Mouse (Mus musculus) neural tube, embryonic 11.5 days (tissue): Measurements from ENCODE around the gene Mb21d2. TPM values are rescaled to one million over a fixed set of nuclear protein-coding genes. Genes with fewer than 3 reads are reported as not detected.

ENCODE experiments used
- ATAC-seq: fragments of 200-750 bp; cut with Nextera tagmentation; 2 replicates; pipeline ENCODE4 v1.8.0; 2017; ENCODE audit warnings: moderate number of reproducible peaks, mild to moderate bottlenecking, moderate TSS enrichment, moderate library complexity; ENCODE audit not compliant: insufficient read depth, low FRiP score, low TSS enrichment
- DNase-seq: peaks from one replicate; pipeline ENCODE4 v3.0.0-alpha.2; 2015; ENCODE audit warnings: low spot score
- H3K27ac ChIP-seq: fragments of 300-500 bp; sonication (generic); 2 replicates; pipeline ENCODE4 v1.5.1; 2014; ENCODE audit warnings: low read depth, mild to moderate bottlenecking, low read length
- H3K27me3 ChIP-seq: fragments of 300-500 bp; sonication (generic); 2 replicates; pipeline ENCODE4 v1.6.1; 2014; ENCODE audit warnings: mild to moderate bottlenecking, low read length, mixed read lengths; ENCODE audit not compliant: control insufficient read depth, insufficient read depth
- H3K36me3 ChIP-seq: fragments of 300-500 bp; sonication (generic); 2 replicates; pipeline ENCODE4 v1.6.1; 2014; ENCODE audit warnings: mild to moderate bottlenecking, low read length, moderate library complexity, mixed read lengths; ENCODE audit not compliant: control insufficient read depth, insufficient read depth
- H3K4me1 ChIP-seq: fragments of 300-500 bp; sonication (generic); 2 replicates; pipeline ENCODE4 v1.6.1; 2014; ENCODE audit warnings: low read length, mixed read lengths; ENCODE audit not compliant: control insufficient read depth, insufficient read depth
- H3K4me2 ChIP-seq: fragments of 300-500 bp; sonication (generic); 2 replicates; pipeline ENCODE4 v1.6.1; 2014; ENCODE audit warnings: low read depth, mild to moderate bottlenecking, moderate library complexity
- H3K4me3 ChIP-seq: fragments of 300-500 bp; sonication (generic); 2 replicates; pipeline ENCODE4 v1.5.1; 2014; ENCODE audit warnings: low read depth, low read length
- H3K9ac ChIP-seq: fragments of 300-500 bp; sonication (generic); 2 replicates; pipeline ENCODE4 v1.6.1; 2014; ENCODE audit warnings: mild to moderate bottlenecking, low read length
- H3K9me3 ChIP-seq: fragments of 300-500 bp; sonication (generic); 2 replicates; pipeline ENCODE4 v1.6.1; 2016; ENCODE audit warnings: low read length; ENCODE audit not compliant: control insufficient read depth
- WGBS: fragments of 180-500 bp; shearing (Covaris S2); extraction: QIAGEN DNeasy Blood & Tissue Kit; methylation state at CpG from one replicate; pipeline ENCODE4 v1.1.7; 2014; 5-methylcytosine and 5-hydroxymethylcytosine counted together
- polyA plus RNA-seq: library from polyadenylated mRNA; unstranded; fragments of >200 nt; fragmentation: Nextera tagmentation; extraction: Ambion mirVana; gene quantifications from 2 replicates; pipeline ENCODE4 v1.2.1, GENCODE M21; 2014

Mb21d2 gene
- polyA plus RNA-seq, 1 experiment from 2014 or later = 11.7 TPM

- ATAC-seq = no peak
- Histone ChIP-seq H3K9me3 (no peaks in the 10 kb centered on the region), H3K4me3 (no peak overlapping the region), H3K4me1 (peaks cover 22% of the 10 kb centered on the region), H3K27ac (no peak overlapping the region), H3K27me3 (no peaks in the 10 kb centered on the region), H3K9ac (no peak overlapping the region), H3K36me3 (no peaks in the 10 kb centered on the region), H3K4me2 (no peak overlapping the region)
- 80% methylated on average over 12 of the region's 12 CpGs for WGBS
- no peak for DNase-seq
Measured at GRCm38 (mm10) chr16:28879636-28880306, 49.7 kb downstream of the Mb21d2 start.

- DNase-seq = no peak
- no peak overlapping the region for H3K9ac ChIP-seq
- H3K4me3 ChIP-seq = no peak overlapping the region
- no peaks in the 10 kb centered on the region for H3K27me3 ChIP-seq
- peaks cover 30% of the 10 kb centered on the region for H3K4me1 ChIP-seq
- H3K27ac ChIP-seq = no peak overlapping the region
- no peaks in the 10 kb centered on the region for H3K9me3 ChIP-seq
- H3K36me3 ChIP-seq = no peaks in the 10 kb centered on the region
- WGBS = 63% methylated on average over 9 of the region's 9 CpGs
- ATAC-seq = no peak
- H3K4me2 ChIP-seq = no peak overlapping the region
Measured at GRCm38 (mm10) chr16:28877162-28877662, 52.3 kb downstream of the Mb21d2 start.

- no peak overlapping the region for H3K9ac ChIP-seq
- no peak for DNase-seq
- H3K4me2 ChIP-seq = no peak overlapping the region
- H3K27ac ChIP-seq = no peak overlapping the region
- peaks cover 22% of the 10 kb centered on the region for H3K4me1 ChIP-seq
- no peaks in the 10 kb centered on the region for H3K9me3 ChIP-seq
- WGBS = 55% methylated on average over 8 of the region's 8 CpGs
- ATAC-seq = peak; percentile 43; the same call in 1 of the 2 replicates
- H3K4me3 ChIP-seq = no peak overlapping the region
- no peaks in the 10 kb centered on the region for H3K27me3 ChIP-seq
- H3K36me3 ChIP-seq = no peaks in the 10 kb centered on the region
Measured at GRCm38 (mm10) chr16:28873404-28873895, 56.0 kb downstream of the Mb21d2 start.

- Histone ChIP-seq H3K4me3 (no peak overlapping the region), H3K9me3 (no peaks in the 10 kb centered on the region), H3K27ac (no peak overlapping the region), H3K9ac (no peak overlapping the region), H3K4me2 (no peak overlapping the region), H3K4me1 (peaks cover 32% of the 10 kb centered on the region), H3K36me3 (no peaks in the 10 kb centered on the region), H3K27me3 (no peaks in the 10 kb centered on the region)
- ATAC-seq = no peak
- 69% methylated on average over 9 of the region's 9 CpGs for WGBS
- no peak for DNase-seq
Measured at GRCm38 (mm10) chr16:28870860-28871259, 58.6 kb downstream of the Mb21d2 start.

- no peak overlapping the region for H3K27ac ChIP-seq
- H3K4me1 ChIP-seq = peaks cover 32% of the 10 kb centered on the region
- no peak for DNase-seq
- no peak for ATAC-seq
- no peaks in the 10 kb centered on the region for H3K9me3 ChIP-seq
- no peak overlapping the region for H3K4me3 ChIP-seq
- H3K36me3 ChIP-seq = no peaks in the 10 kb centered on the region
- 60% methylated on average over 5 of the region's 5 CpGs for WGBS
- no peaks in the 10 kb centered on the region for H3K27me3 ChIP-seq
- no peak overlapping the region for H3K4me2 ChIP-seq
- no peak overlapping the region for H3K9ac ChIP-seq
Measured at GRCm38 (mm10) chr16:28870456-28870855, 59.0 kb downstream of the Mb21d2 start.

GRCm38 (mm10) chr16:28868864-28869263 lies 60.6 kb downstream of the Mb21d2 start:
- H3K4me1 ChIP-seq = peaks cover 30% of the 10 kb centered on the region

GRCm38 (mm10) chr16:28866584-28867295 lies 62.7 kb downstream of the Mb21d2 start:
- ATAC-seq = peak; percentile 31
- H3K9ac ChIP-seq = no peak overlapping the region
- H3K4me3 ChIP-seq = no peak overlapping the region
- no peak for DNase-seq
- H3K9me3 ChIP-seq = no peaks in the 10 kb centered on the region
- H3K27ac ChIP-seq = no peak overlapping the region
- 49% methylated on average over 8 of the region's 8 CpGs for WGBS
- peaks cover 29% of the 10 kb centered on the region for H3K4me1 ChIP-seq
- H3K27me3 ChIP-seq = no peaks in the 10 kb centered on the region
- no peaks in the 10 kb centered on the region for H3K36me3 ChIP-seq
- H3K4me2 ChIP-seq = no peak overlapping the region

More at GRCm38 (mm10) chr16:28868864-28869263, 60.6 kb downstream of the Mb21d2 start:
- H3K9me3 ChIP-seq = no peaks in the 10 kb centered on the region
- DNase-seq = no peak
- no peak overlapping the region for H3K9ac ChIP-seq
- no peaks in the 10 kb centered on the region for H3K27me3 ChIP-seq
- no peaks in the 10 kb centered on the region for H3K36me3 ChIP-seq
- 74% methylated on average over 9 of the region's 9 CpGs for WGBS
- ATAC-seq = no peak
- no peak overlapping the region for H3K27ac ChIP-seq
- H3K4me2 ChIP-seq = no peak overlapping the region
- H3K4me3 ChIP-seq = no peak overlapping the region

GRCm38 (mm10) chr16:28863616-28864015 lies 65.9 kb downstream of the Mb21d2 start:
- Histone ChIP-seq H3K4me2 (no peak overlapping the region), H3K9me3 (no peaks in the 10 kb centered on the region), H3K4me1 (peaks cover 16% of the 10 kb centered on the region), H3K27me3 (no peaks in the 10 kb centered on the region), H3K4me3 (no peak overlapping the region), H3K27ac (no peak overlapping the region), H3K36me3 (no peaks in the 10 kb centered on the region), H3K9ac (no peak overlapping the region)
- DNase-seq (no peak), ATAC-seq (no peak)
- WGBS = 73% methylated on average over 6 of the region's 6 CpGs
